ENCODE assay signal across 19 mouse cellular contexts in genomic region chr2:49729611-49729969, GRCm38 (mm10). TPM values are rescaled to one million over a fixed set of nuclear protein-coding genes. Genes with fewer than 3 reads are reported as not detected.
DNase-seq lines count a peak whose midpoint lies in the region; ATAC-seq and TF ChIP-seq lines count a peak whose summit lies in the region.
"Had no signal": no experiment of that assay in that cellular context is flagged by ENCODE, and none has a peak within 500 bp of the region (broad histone marks: within the 10 kb centered on the region; RNA-seq: fewer than 3 reads in every experiment).

No protein-coding gene starts in this region.

- DNase-seq in liver, embryonic 11.5 days (ENCODE audit: low spot score) = no peak
- DNase-seq in liver (no peak), G1E (ENCODE audit: low spot score) (no peak)
- no peak for DNase-seq in liver, embryonic 13.5 days
- DNase-seq in liver, postnatal 0 days = no peak
- no peak for DNase-seq in left cerebral cortex, adult 8-10 months (ENCODE audit: low spot score in 2 of 2)
- DNase-seq in kidney, adult 18-20 months = no peak
- DNase-seq: adrenal gland, adult 8-10 months; adrenal gland, postnatal 36 days; cerebellum, adult 2 months; cerebellum, postnatal 10 days; forebrain, postnatal 0 days; gastrocnemius, adult 2 months; gastrocnemius, postnatal 25 days; heart, postnatal 36 days had no signal

- peak overlapping the region; percentile 70 for H3K27ac ChIP-seq in liver, embryonic 11.5 days (ENCODE audit: low read depth, low read length)
- H3K27ac ChIP-seq in liver, embryonic 13.5 days = peak overlapping the region; percentile 83
- peak overlapping the region; percentile 46 for H3K27ac ChIP-seq in liver, postnatal 0 days (ENCODE audit: low read depth)
- H3K27ac ChIP-seq: gastrocnemius, adult 2 months; heart, embryonic 13.5 days; hindbrain, embryonic 12.5 days had no signal

- no peak for TF ChIP-seq CTCF in G1E (IDR thresholded peaks at IDR 0.05; ENCODE audit: low read depth, low read length)
- TF ChIP-seq CTCF in liver, postnatal 0 days (IDR thresholded peaks at IDR 0.05; ENCODE audit: low read depth) = no peak

- ATAC-seq in liver, embryonic 11.5 days (replicated peaks; ENCODE audit: low FRiP score) = no peak
- no peak for ATAC-seq in G1E (ENCODE audit: extremely low read depth, insufficient number of reproducible peaks, low FRiP score, poor library complexity, severe bottlenecking)
- no peak for ATAC-seq in liver, embryonic 13.5 days (ENCODE audit: low read depth)
- ATAC-seq in liver, postnatal 0 days = no peak
- ATAC-seq: forebrain, postnatal 0 days; hindbrain, embryonic 16.5 days had no signal

- H3K27me3 ChIP-seq in liver, embryonic 11.5 days (replicated peaks; ENCODE audit: control insufficient read depth, insufficient read depth, low read length) = no peaks in the 10 kb centered on the region
- H3K27me3 ChIP-seq in G1E (ENCODE audit: insufficient read depth, low read length) = no peaks in the 10 kb centered on the region
- H3K27me3 ChIP-seq in liver, embryonic 13.5 days = no peaks in the 10 kb centered on the region
- H3K27me3 ChIP-seq in liver, postnatal 0 days (ENCODE audit: insufficient read depth, low read length) = no peaks in the 10 kb centered on the region
- H3K27me3 ChIP-seq: heart, embryonic 13.5 days; hindbrain, embryonic 12.5 days had no signal

- peaks cover 16% of the 10 kb centered on the region for H3K4me1 ChIP-seq in liver, embryonic 11.5 days (replicated peaks; ENCODE audit: control insufficient read depth, insufficient read depth, low read length)
- H3K4me1 ChIP-seq in G1E (ENCODE audit: insufficient read depth, low read depth, low read length) = peaks cover 73% of the 10 kb centered on the region
- H3K4me1 ChIP-seq in liver, embryonic 13.5 days (replicated peaks) = peaks cover 40% of the 10 kb centered on the region
- no peaks in the 10 kb centered on the region; the same call in 1 of the 2 replicates for H3K4me1 ChIP-seq in liver, postnatal 0 days (ENCODE audit: insufficient read depth)

- peak overlapping the region; percentile 43; the same call in 1 of the 2 replicates for H3K9ac ChIP-seq in liver, embryonic 11.5 days (ENCODE audit: low read depth, low read length)
- H3K9ac ChIP-seq in liver, embryonic 13.5 days = peak overlapping the region; percentile 59
- H3K9ac ChIP-seq in liver, postnatal 0 days (replicated peaks) = no peak overlapping the region
- H3K9ac ChIP-seq: forebrain, postnatal 0 days; heart, embryonic 13.5 days; hindbrain, embryonic 12.5 days had no signal

- WGBS in liver, embryonic 11.5 days = 72% methylated on average over 2 of the region's 2 CpGs
- 61% methylated on average over 2 of the region's 2 CpGs for WGBS in liver, embryonic 13.5 days (ENCODE audit: insufficient replicate concordance)
- WGBS in liver, postnatal 0 days (ENCODE audit: insufficient replicate concordance) = 59% methylated on average over 2 of the region's 2 CpGs

- TF ChIP-seq EP300 in liver, postnatal 0 days (IDR thresholded peaks at IDR 0.05; ENCODE audit: low read depth) = no peak

- no peaks in the 10 kb centered on the region for H3K36me3 ChIP-seq in liver, embryonic 11.5 days (ENCODE audit: control insufficient read depth, insufficient read depth, low read length)
- peaks cover 28% of the 10 kb centered on the region for H3K36me3 ChIP-seq in G1E (replicated peaks)
- H3K36me3 ChIP-seq in liver, embryonic 13.5 days = no peaks in the 10 kb centered on the region
- H3K36me3 ChIP-seq in liver, postnatal 0 days (replicated peaks; ENCODE audit: insufficient read depth, low read length) = no peaks in the 10 kb centered on the region
- H3K36me3 ChIP-seq: heart, embryonic 13.5 days had no signal

- peak overlapping the region; percentile 62 for H3K4me2 ChIP-seq in liver, embryonic 11.5 days
- peak overlapping the region; percentile 62 for H3K4me2 ChIP-seq in liver, embryonic 13.5 days
- H3K4me2 ChIP-seq in liver, postnatal 0 days (ENCODE audit: low read depth, low read length) = peak overlapping the region; percentile 56
- H3K4me2 ChIP-seq: hindbrain, embryonic 12.5 days had no signal

- H3K4me3 ChIP-seq in liver, embryonic 11.5 days (ENCODE audit: low read depth, low read length) = peak overlapping the region; percentile 31; the same call in 1 of the 2 replicates
- peak overlapping the region; percentile 67 for H3K4me3 ChIP-seq in G1E (ENCODE audit: low read depth, low read length)
- H3K4me3 ChIP-seq in liver, embryonic 13.5 days (replicated peaks) = peak overlapping the region; percentile 42
- peak overlapping the region; percentile 24 for H3K4me3 ChIP-seq in liver, postnatal 0 days (ENCODE audit: low read depth, low read length)
- H3K4me3 ChIP-seq: embryonic facial prominence, embryonic 10.5 days; gastrocnemius, adult 2 months; heart, embryonic 13.5 days; hindbrain, embryonic 12.5 days had no signal

- no peaks in the 10 kb centered on the region for H3K9me3 ChIP-seq in liver, embryonic 11.5 days (ENCODE audit: control insufficient read depth, low read length)
- no peaks in the 10 kb centered on the region for H3K9me3 ChIP-seq in G1E (replicated peaks)
- no peaks in the 10 kb centered on the region for H3K9me3 ChIP-seq in liver, embryonic 13.5 days (replicated peaks)
- H3K9me3 ChIP-seq in liver, postnatal 0 days (ENCODE audit: low read length) = no peaks in the 10 kb centered on the region
- H3K9me3 ChIP-seq: embryonic facial prominence, embryonic 10.5 days; heart, embryonic 13.5 days; hindbrain, embryonic 12.5 days had no signal

RNA-seq across cellular contexts. Expression of gene Lypd6b, which starts 57.9 kb away (rescaled TPM):
- 0.47 and 0.48 TPM in 2 replicates for polyA plus RNA-seq in liver, embryonic 11.5 days (2014; fragmentation: Nextera tagmentation; extraction: Ambion mirVana)
- not detected in 2 replicates for total RNA-seq in G1E (2014; fragmentation: Nextera tagmentation)
- 0.16 TPM in 1 of 2 replicates, not detected in the other for total RNA-seq in G1E (2017)
- polyA plus RNA-seq in G1E (2012) = not detected in 2 replicates
- polyA plus RNA-seq in liver, embryonic 13.5 days (2015; fragmentation: Nextera tagmentation; extraction: Ambion mirVana) = 0.05 TPM in 1 of 2 replicates, not detected in the other
- not detected in 2 replicates for polyA plus RNA-seq in liver, postnatal 0 days (2015; fragmentation: Nextera tagmentation; extraction: Ambion mirVana)
- 10 to 100 TPM in 2 of 4 experiments, 1 to 10 TPM in 2; 9.0 to 10.3 (median 9.7) TPM for total RNA-seq in left cerebral cortex, adult 8-10 months (2022)
- total RNA-seq: gastrocnemius, adult 2 months; gastrocnemius, postnatal 25 days; heart, postnatal 36 days had no signal
